Mouse (Mus musculus) adrenal gland, postnatal 4 days (tissue): ENCODE data around the gene Aip. TPM values are rescaled to one million over a fixed set of nuclear protein-coding genes. Genes with fewer than 3 reads are reported as not detected.
A peak's percentile ranks its signal among the peaks of the same experiment; 100 is the strongest.
"Not testable (repeated sequence)": the region's sequence is repeated elsewhere in the genome, so short reads cannot be mapped to it uniquely, and the experiment has no call there.

Experiments
- DNase-seq, 2 experiments: peaks; one replicate each; pipeline ENCODE4 v3.0.0; 2021 to 2022; ENCODE audit warnings: low spot score in 2 of 2, mixed read lengths in 2 of 2
- total RNA-seq, 2 experiments: library from RNA; stranded (reverse); gene quantifications; 2 replicates each; pipeline ENCODE4 v1.2.3; 2021

Gene Aip
- total RNA-seq, 2 experiments from 2014 or later: 86.1 to 88.5 TPM

GRCm38 (mm10) chr19:4135963-4136345 lies 10.3 kb upstream of the Aip start:
- not testable (repeated sequence) for DNase-seq

- DNase-seq: not testable (repeated sequence)
These were observed 9.7 kb upstream of the Aip start for GRCm38 (mm10) chr19:4135229-4135962.

GRCm38 (mm10) chr19:4134354-4134753 lies 8.7 kb upstream of the Aip start:
- no peak for DNase-seq

GRCm38 (mm10) chr19:4131768-4132167 lies 6.1 kb upstream of the Aip start:
- no peak for DNase-seq

GRCm38 (mm10) chr19:4131075-4131474 lies 5.4 kb upstream of the Aip start:
- no peak for DNase-seq

- no peak for DNase-seq
These were observed 4.4 kb upstream of the Aip start for GRCm38 (mm10) chr19:4130106-4130505.

GRCm38 (mm10) chr19:4129462-4129861 lies 3.8 kb upstream of the Aip start:
- DNase-seq: no peak

GRCm38 (mm10) chr19:4126759-4127495 lies 1.3 kb upstream of the Aip start:
- no peak for DNase-seq

- not testable (repeated sequence) for DNase-seq
These were observed 390 bp downstream of the Aip start for GRCm38 (mm10) chr19:4125268-4125667.

- no peak for DNase-seq
These were observed 1.2 kb downstream of the Aip start for GRCm38 (mm10) chr19:4124432-4124831.

GRCm38 (mm10) chr19:4122411-4123370 lies 3.0 kb downstream of the Aip start:
- DNase-seq: no peak

- DNase-seq: not testable (repeated sequence)
These were observed 3.8 kb downstream of the Aip start for GRCm38 (mm10) chr19:4121896-4122295.

- peak; percentile 90 to 93 for DNase-seq
These were observed 4.4 kb downstream of the Aip start for GRCm38 (mm10) chr19:4121097-4121805.

- no peak for DNase-seq
These were observed 5.2 kb downstream of the Aip start for GRCm38 (mm10) chr19:4120496-4120895.

- no peak for DNase-seq
These were observed 5.8 kb downstream of the Aip start for GRCm38 (mm10) chr19:4119716-4120487.

- DNase-seq: no peak
These were observed 7.3 kb downstream of the Aip start for GRCm38 (mm10) chr19:4118350-4118749.

- no peak for DNase-seq
These were observed 8.7 kb downstream of the Aip start for GRCm38 (mm10) chr19:4117006-4117405.

GRCm38 (mm10) chr19:4115816-4116215 lies 9.8 kb downstream of the Aip start:
- no peak for DNase-seq

- no peak for DNase-seq
These were observed 10.5 kb downstream of the Aip start for GRCm38 (mm10) chr19:4115144-4115543.

GRCm38 (mm10) chr19:4114551-4114950 lies 11.1 kb downstream of the Aip start:
- DNase-seq: no peak
